Mouse (Mus musculus) lung, postnatal 14 days (tissue): ENCODE data around the gene Ccdc36.

Source experiments
- DNase-seq: peaks from one replicate; pipeline ENCODE4 v3.0.0; 2021

The Ccdc36 gene

DNA sequence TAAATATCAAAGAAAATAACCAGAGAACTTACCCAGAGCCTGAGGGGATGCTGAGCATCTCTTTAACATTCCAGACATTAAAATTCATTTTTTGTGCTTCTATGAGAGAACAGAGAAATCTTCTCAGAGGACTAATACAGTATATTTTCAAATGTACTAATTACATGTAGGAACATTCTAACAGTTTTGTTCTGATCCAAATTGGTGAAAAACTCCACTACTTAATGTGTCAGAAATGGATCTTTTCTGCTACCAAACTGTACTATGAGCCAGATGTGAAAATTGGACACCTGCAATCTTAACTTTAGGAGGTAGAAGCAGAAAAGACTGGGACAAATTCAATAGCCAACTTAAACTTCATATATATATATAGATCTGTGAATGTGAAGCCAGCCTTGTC is at the start of gene Ccdc36:
Gene Ccdc36 (minus strand): TSS at position 101 of the 400 bp plus-strand sequence.
- DNase-seq: no peak

DNA sequence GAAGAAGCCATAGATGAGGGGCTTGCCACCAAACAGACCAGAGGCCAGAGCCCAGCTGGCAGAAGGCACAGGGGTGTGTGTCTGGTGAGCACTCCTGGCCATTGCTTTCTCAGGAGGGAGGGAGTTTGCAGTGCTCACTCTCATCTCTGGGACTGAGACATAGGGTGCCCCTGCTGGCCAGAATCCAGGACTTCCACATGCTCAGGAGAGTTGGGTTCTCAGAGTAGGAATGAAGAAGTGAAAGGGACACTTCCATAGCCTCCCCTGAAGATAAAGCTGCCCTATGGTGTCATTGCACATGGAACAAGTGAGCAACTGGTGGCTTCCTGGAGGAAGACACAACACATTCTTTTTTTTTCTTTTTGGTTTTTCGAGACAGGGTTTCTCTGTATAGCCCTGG is 46.2 kb upstream of the Ccdc36 start:
- no peak for DNase-seq

GRCm38 (mm10) chr9:108469845-108470244 is 41.6 kb upstream of the Ccdc36 start:
- no peak for DNase-seq

- no peak for DNase-seq
These were observed 41.1 kb upstream of the Ccdc36 start for GRCm38 (mm10) chr9:108469430-108469829.

GRCm38 (mm10) chr9:108466219-108466618 is 37.9 kb upstream of the Ccdc36 start:
- no peak for DNase-seq

GRCm38 (mm10) chr9:108463713-108464112 is 35.4 kb upstream of the Ccdc36 start:
- DNase-seq: no peak

GRCm38 (mm10) chr9:108462192-108462591 is 33.9 kb upstream of the Ccdc36 start:
- DNase-seq: peak; percentile 48

GRCm38 (mm10) chr9:108461675-108462074 is 33.4 kb upstream of the Ccdc36 start:
- no peak for DNase-seq

DNA sequence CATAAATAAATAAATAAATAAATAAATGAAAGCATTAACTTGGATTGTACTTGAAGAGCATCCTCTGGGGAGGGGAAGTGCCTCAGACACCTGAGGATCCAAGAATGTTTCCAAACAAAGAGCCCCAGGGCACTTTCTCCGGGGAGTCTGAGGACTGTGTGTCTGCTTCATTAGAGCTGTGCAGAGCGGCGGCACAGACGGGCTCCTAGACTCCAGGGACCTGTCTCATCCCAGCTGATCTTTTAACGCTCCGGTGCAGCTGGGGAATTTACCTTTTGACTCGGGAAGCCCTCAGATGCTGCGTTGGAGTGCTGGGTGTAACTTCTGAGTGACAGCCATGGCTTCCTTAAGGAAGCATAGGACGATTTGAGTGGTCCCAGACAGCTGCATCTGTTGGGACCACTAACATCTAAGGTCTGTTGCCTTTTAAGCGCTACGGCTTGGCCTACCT is 32.9 kb upstream of the Ccdc36 start, which contains the start of gene Klhdc8b:
Gene Klhdc8b (minus strand): TSS at position 401 of the 451 bp plus-strand sequence.
- no peak for DNase-seq

- DNase-seq: peak; percentile 88
These were observed 32.3 kb upstream of the Ccdc36 start, which contains the start of gene Ccdc71 for GRCm38 (mm10) chr9:108460319-108461178. TSS of gene Ccdc71 (plus strand) at chr9:108460527.

GRCm38 (mm10) chr9:108459939-108460318 is 31.6 kb upstream of the Ccdc36 start:
- no peak for DNase-seq

DNA sequence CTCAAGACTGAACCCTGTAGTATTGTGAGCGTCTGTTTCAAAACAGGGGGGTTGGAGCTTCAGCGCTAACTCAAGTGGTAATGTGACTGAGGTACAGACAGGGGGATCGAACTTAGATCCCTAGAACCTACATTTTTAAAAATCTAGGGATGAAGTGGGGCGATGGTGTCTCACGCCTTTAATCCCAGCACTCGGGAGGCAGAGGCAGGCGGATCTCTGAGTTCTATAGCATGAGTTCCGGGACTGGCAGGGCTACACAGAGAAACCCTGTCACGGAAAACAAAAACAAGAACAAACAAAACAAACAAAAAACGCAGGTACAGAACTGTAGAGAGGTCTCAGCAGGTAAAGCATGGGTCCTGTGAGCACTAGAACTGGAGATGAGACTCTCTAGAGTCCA is 28.7 kb upstream of the Ccdc36 start:
- DNase-seq: no peak

DNA sequence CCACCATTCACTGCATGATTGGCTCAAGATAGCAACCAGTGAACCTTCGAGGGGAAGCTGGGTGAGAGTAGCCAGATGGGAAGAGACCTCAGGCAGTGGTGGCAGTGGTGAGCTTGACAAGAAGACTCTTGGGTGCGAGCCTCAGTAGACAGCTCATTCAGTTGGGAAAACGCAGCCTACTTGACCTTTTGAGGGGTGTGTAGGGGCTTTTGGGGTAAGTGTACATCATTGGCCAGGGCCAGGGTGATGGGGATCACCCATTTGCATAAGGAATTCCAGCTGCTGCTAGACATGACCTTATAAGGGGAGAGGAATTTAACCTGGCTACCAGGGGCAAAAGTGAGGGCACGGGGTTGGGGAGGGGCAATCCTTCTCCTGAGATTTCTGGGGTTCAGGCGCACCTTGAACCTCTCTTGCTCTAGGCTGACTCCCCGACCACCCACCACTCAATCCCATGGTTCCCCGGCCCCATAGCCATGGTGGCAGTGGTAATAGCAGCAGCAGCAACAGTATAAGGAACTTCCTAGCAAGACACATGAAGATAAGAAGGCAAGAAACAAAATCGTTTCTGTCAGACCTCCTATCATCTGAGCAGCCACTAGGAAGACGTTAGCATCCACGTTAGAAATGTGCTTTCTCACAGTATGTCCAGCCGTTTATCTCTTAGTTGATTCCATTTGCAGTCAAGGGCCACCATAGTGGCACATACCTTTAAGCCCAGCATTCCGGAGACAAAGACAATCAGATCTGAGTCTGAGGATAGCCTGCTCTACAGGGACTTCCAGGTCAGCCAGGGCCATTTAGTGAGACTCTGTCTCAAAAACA is 27.7 kb upstream of the Ccdc36 start:
- DNase-seq: no peak

DNA sequence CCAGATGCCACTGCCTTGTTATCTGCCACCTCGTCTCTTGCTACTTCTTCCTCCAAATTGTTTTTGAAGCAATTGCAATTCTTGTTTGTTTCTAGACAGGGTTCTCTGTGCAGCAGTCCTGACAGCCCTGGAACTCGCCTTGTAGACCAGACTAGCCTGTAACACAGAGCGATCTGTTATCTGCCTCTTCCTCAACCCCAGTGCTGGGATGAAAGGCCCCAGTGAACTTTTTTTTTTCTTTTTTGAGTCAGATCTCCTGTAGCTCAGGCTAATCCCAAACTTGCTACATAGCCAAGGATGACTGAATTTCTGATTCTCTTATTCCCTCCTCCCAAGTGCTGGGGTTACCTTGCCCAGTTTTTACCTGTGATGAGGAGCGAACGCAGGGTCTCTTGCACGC is 26.1 kb upstream of the Ccdc36 start:
- DNase-seq: no peak

- DNase-seq: no peak
These were observed 25.2 kb upstream of the Ccdc36 start for GRCm38 (mm10) chr9:108453458-108453857.

GRCm38 (mm10) chr9:108452911-108453310 is 24.6 kb upstream of the Ccdc36 start:
- DNase-seq: no peak

DNA sequence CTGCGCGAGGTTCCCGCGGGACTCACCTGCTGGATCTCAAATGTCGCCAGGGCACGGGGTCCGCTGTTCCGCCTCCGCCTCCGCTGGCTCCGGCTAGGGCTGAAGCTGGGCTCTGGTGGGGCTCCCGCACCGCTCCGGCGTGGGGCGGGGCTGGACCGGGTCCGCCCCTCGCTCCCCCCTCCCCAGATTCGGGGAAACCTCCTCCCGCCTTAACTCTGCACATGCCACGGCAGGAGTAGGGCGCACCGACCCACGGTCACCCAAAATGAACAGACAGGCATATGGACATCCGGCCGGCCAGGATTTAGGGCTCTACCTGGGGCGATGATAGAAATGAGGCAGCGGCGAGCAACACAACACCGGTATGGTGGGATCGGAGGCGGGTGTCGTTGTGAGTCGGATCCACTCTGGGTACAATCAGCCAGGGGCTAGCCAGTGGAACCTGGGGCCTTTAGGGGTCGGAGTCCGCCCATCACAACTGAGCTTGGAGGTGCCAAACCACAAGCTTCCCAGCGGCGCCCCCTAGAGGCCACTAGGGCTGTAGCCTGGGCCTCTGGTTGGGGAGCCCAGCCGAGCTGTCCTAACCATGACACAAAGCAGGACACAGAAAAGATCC is 24.1 kb upstream of the Ccdc36 start:
- DNase-seq: peak; percentile 93

- DNase-seq: no peak
These were observed 23.4 kb upstream of the Ccdc36 start for GRCm38 (mm10) chr9:108451519-108452160.

GRCm38 (mm10) chr9:108451170-108451493 is 22.8 kb upstream of the Ccdc36 start:
- no peak for DNase-seq

GRCm38 (mm10) chr9:108450292-108451169 is 22.2 kb upstream of the Ccdc36 start:
- peak; percentile 46 for DNase-seq

GRCm38 (mm10) chr9:108449860-108450259 is 21.6 kb upstream of the Ccdc36 start:
- peak; percentile 27 for DNase-seq

GRCm38 (mm10) chr9:108445125-108445524 is 16.8 kb upstream of the Ccdc36 start:
- no peak for DNase-seq
